8 mouse cellular contexts compared by ENCODE assay signal in the genomic region with DNA sequence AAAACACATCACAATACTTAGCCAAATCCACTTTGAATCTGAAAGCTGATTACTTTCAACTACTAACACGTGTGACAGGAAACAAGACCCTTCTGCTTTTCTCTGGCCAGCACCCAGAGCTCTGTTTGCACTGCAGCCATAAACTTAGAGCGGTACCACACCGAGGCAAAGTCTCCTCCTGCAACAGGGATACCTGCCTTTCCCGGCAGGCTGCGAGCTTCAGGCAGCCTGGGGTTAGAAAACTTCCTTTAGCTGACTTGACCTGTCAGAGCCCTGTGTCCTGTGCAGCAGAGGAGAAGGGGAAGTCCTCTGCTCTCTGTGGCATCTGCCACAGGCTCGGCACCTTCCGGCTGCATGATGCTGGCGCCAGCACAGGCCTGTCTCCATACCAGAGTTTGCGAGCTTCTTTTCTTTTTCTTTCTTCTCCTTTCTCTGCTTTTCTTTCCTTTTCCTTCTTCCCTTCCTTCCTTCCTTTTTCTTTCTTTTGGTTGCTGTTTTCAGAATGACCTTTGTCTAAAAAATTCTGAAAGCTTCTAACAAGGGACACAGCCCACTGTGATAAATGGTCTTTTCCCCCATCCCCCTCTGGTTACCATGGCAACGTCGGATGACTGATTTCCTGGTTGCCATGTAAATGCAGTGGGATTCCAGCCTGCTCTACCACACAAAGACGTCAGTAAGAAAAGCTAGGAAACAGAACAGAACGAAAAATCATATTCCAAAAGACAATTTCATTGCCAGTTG. TPM values are rescaled to one million over a fixed set of nuclear protein-coding genes. Genes with fewer than 3 reads are reported as not detected.
A peak's percentile ranks its signal among the peaks of the same experiment; 100 is the strongest.
DNase-seq lines count a peak whose midpoint lies in the region; ATAC-seq and TF ChIP-seq lines count a peak whose summit lies in the region.

No protein-coding gene starts in this region.

- no peaks in the 10 kb centered on the region for H3K36me3 ChIP-seq in embryonic facial prominence, embryonic 14.5 days (ENCODE audit: control insufficient read depth, insufficient read depth, low read length)
- no peaks in the 10 kb centered on the region for H3K36me3 ChIP-seq in heart, embryonic 12.5 days
- H3K36me3 ChIP-seq in kidney, embryonic 14.5 days (ENCODE audit: control insufficient read depth, insufficient read depth, low read length) = no peaks in the 10 kb centered on the region
- H3K36me3 ChIP-seq in midbrain, postnatal 0 days (ENCODE audit: insufficient read depth, low read length) = no peaks in the 10 kb centered on the region
- H3K36me3 ChIP-seq in stomach, embryonic 15.5 days = no peaks in the 10 kb centered on the region

- H3K4me2 ChIP-seq in embryonic facial prominence, embryonic 14.5 days (ENCODE audit: low read depth, low read length) = peak overlapping the region; percentile 52
- peak overlapping the region; percentile 42 for H3K4me2 ChIP-seq in heart, embryonic 12.5 days
- H3K4me2 ChIP-seq in kidney, embryonic 14.5 days (replicated peaks; ENCODE audit: low read depth, low read length) = peak overlapping the region; percentile 46
- peak overlapping the region; percentile 50 for H3K4me2 ChIP-seq in midbrain, postnatal 0 days (ENCODE audit: low read depth, low read length, poor library complexity, severe bottlenecking)
- H3K4me2 ChIP-seq in stomach, embryonic 15.5 days = peak overlapping the region; percentile 48

- 2% methylated on average over 13 of the region's 13 CpGs for WGBS in embryonic facial prominence, embryonic 14.5 days
- 13% methylated on average over 13 of the region's 13 CpGs for WGBS in heart, embryonic 12.5 days
- 2% methylated on average over 13 of the region's 13 CpGs for WGBS in kidney, embryonic 14.5 days
- under 1% methylated on average over 13 of the region's 13 CpGs for WGBS in midbrain, postnatal 0 days
- 3% methylated on average over 13 of the region's 13 CpGs for WGBS in stomach, embryonic 15.5 days

- no peak for TF ChIP-seq CTCF in midbrain, postnatal 0 days (IDR thresholded peaks at IDR 0.05)

- H3K4me1 ChIP-seq in embryonic facial prominence, embryonic 14.5 days (ENCODE audit: control insufficient read depth, insufficient read depth, low read length) = peaks cover 34% of the 10 kb centered on the region
- peaks cover 34% of the 10 kb centered on the region for H3K4me1 ChIP-seq in heart, embryonic 12.5 days (replicated peaks)
- peaks cover 25% of the 10 kb centered on the region; the same call in 1 of the 2 replicates for H3K4me1 ChIP-seq in kidney, embryonic 14.5 days (ENCODE audit: control insufficient read depth, insufficient read depth, low read length)
- peaks cover 21% of the 10 kb centered on the region for H3K4me1 ChIP-seq in midbrain, postnatal 0 days (ENCODE audit: insufficient read depth, low read length)
- H3K4me1 ChIP-seq in stomach, embryonic 15.5 days = peaks cover 26% of the 10 kb centered on the region

- no peaks in the 10 kb centered on the region for H3K9me3 ChIP-seq in embryonic facial prominence, embryonic 14.5 days (ENCODE audit: control insufficient read depth, low read length)
- no peaks in the 10 kb centered on the region for H3K9me3 ChIP-seq in heart, embryonic 12.5 days (replicated peaks)
- H3K9me3 ChIP-seq in kidney, embryonic 14.5 days (ENCODE audit: control insufficient read depth, low read length) = no peaks in the 10 kb centered on the region
- no peaks in the 10 kb centered on the region for H3K9me3 ChIP-seq in midbrain, postnatal 0 days (ENCODE audit: low read length)
- no peaks in the 10 kb centered on the region for H3K9me3 ChIP-seq in stomach, embryonic 15.5 days

- DNase-seq in A20 (ENCODE audit: low read depth, low spot score) (peak; percentile 88), liver (peak; percentile 61)
- DNase-seq in adrenal gland, postnatal 36 days = peak; percentile 65 to 81
- DNase-seq in embryonic facial prominence, embryonic 14.5 days (ENCODE audit: low spot score) = peak; percentile 92
- DNase-seq in midbrain, postnatal 0 days (ENCODE audit: low spot score) = peak; percentile 95

- peak overlapping the region; percentile 26 for H3K4me3 ChIP-seq in embryonic facial prominence, embryonic 14.5 days (ENCODE audit: low read depth, low read length)
- 0 out of 2 replicates have a peak overlapping the region, but pooled peaks have one; percentile 5 for H3K4me3 ChIP-seq in heart, embryonic 12.5 days
- peak overlapping the region; percentile 21; the same call in 1 of the 2 replicates for H3K4me3 ChIP-seq in kidney, embryonic 14.5 days (ENCODE audit: low read length)
- peak overlapping the region; percentile 17 for H3K4me3 ChIP-seq in midbrain, postnatal 0 days (ENCODE audit: low read depth, low read length)
- H3K4me3 ChIP-seq in stomach, embryonic 15.5 days (replicated peaks) = peak overlapping the region; percentile 18

- peak overlapping the region; percentile 94 for H3K27ac ChIP-seq in embryonic facial prominence, embryonic 14.5 days (replicated peaks; ENCODE audit: low read depth, low read length)
- H3K27ac ChIP-seq in heart, embryonic 12.5 days (ENCODE audit: poor library complexity, severe bottlenecking) = peak overlapping the region; percentile 78
- H3K27ac ChIP-seq in kidney, embryonic 14.5 days (ENCODE audit: low read depth, low read length) = peak overlapping the region; percentile 92
- peak overlapping the region; percentile 95 for H3K27ac ChIP-seq in midbrain, postnatal 0 days (ENCODE audit: low read depth, low read length)
- H3K27ac ChIP-seq in stomach, embryonic 15.5 days = peak overlapping the region; percentile 90

- peak overlapping the region; percentile 60 for H3K9ac ChIP-seq in embryonic facial prominence, embryonic 14.5 days (ENCODE audit: low read depth, low read length)
- no peak overlapping the region for H3K9ac ChIP-seq in heart, embryonic 12.5 days
- H3K9ac ChIP-seq in kidney, embryonic 14.5 days (ENCODE audit: low read depth, low read length) = peak overlapping the region; percentile 54
- H3K9ac ChIP-seq in midbrain, postnatal 0 days (replicated peaks; ENCODE audit: low read length, poor library complexity, severe bottlenecking) = peak overlapping the region; percentile 57; the same call in 1 of the 2 replicates
- H3K9ac ChIP-seq in stomach, embryonic 15.5 days = no peak overlapping the region

- peak; percentile 86 for ATAC-seq in embryonic facial prominence, embryonic 14.5 days (ENCODE audit: low read depth)
- ATAC-seq in heart, embryonic 12.5 days (ENCODE audit: insufficient number of reproducible peaks, low FRiP score) = peak; percentile 81
- ATAC-seq in kidney, embryonic 14.5 days (ENCODE audit: low FRiP score, low TSS enrichment) = peak; percentile 79; the same call in 1 of the 2 replicates
- peak; percentile 90 for ATAC-seq in midbrain, postnatal 0 days (ENCODE audit: low FRiP score)
- peak; percentile 42 for ATAC-seq in stomach, embryonic 15.5 days (ENCODE audit: insufficient read depth, low FRiP score, low read depth)

- H3K27me3 ChIP-seq in embryonic facial prominence, embryonic 14.5 days (replicated peaks; ENCODE audit: control insufficient read depth, insufficient read depth, low read length) = no peaks in the 10 kb centered on the region
- H3K27me3 ChIP-seq in heart, embryonic 12.5 days (replicated peaks) = no peaks in the 10 kb centered on the region
- no peaks in the 10 kb centered on the region for H3K27me3 ChIP-seq in kidney, embryonic 14.5 days (ENCODE audit: control insufficient read depth, insufficient read depth, low read length)
- H3K27me3 ChIP-seq in midbrain, postnatal 0 days (ENCODE audit: insufficient read depth, low read length) = no peaks in the 10 kb centered on the region
- no peaks in the 10 kb centered on the region for H3K27me3 ChIP-seq in stomach, embryonic 15.5 days (replicated peaks)

RNA-seq across cellular contexts. Expression of a gene that starts 9.4 kb away (rescaled TPM):
- 10 to 100 TPM; 28.6 to 33.5 TPM for total RNA-seq in adrenal gland, postnatal 36 days (2021)
- polyA plus RNA-seq in embryonic facial prominence, embryonic 14.5 days (2014; fragmentation: Nextera tagmentation; extraction: Ambion mirVana) = 59.3 and 63.5 TPM in 2 replicates
- 31.2 and 37.7 TPM in 2 replicates for polyA plus RNA-seq in heart, embryonic 12.5 days (2016; fragmentation: Nextera tagmentation; extraction: Ambion mirVana)
- 51.5 and 52.9 TPM in 2 replicates for polyA plus RNA-seq in kidney, embryonic 14.5 days (2014; fragmentation: Nextera tagmentation; extraction: Ambion mirVana)
- total RNA-seq in midbrain, postnatal 0 days (2014; rRNA removed) = 419 and 439 TPM in 2 replicates
- polyA plus RNA-seq in midbrain, postnatal 0 days (2015; fragmentation: Nextera tagmentation; extraction: Ambion mirVana) = 344 and 374 TPM in 2 replicates
- polyA plus RNA-seq in stomach, embryonic 15.5 days (2015; fragmentation: Nextera tagmentation; extraction: Ambion mirVana) = 45.5 and 46.0 TPM in 2 replicates

Comparison
In these comparisons a context has a peak if more than half of its experiments do, and no peak if none do; other contexts are left out.
1. Peak in every context shown above with its lines: DNase-seq, ATAC-seq, H3K4me3 ChIP-seq and H3K27ac ChIP-seq.
2. H3K9ac ChIP-seq: peak in embryonic facial prominence, embryonic 14.5 days (single experiment), kidney, embryonic 14.5 days (single experiment) and midbrain, postnatal 0 days (single experiment); none in heart, embryonic 12.5 days (single experiment) and stomach, embryonic 15.5 days (single experiment).